In the genomic region with DNA sequence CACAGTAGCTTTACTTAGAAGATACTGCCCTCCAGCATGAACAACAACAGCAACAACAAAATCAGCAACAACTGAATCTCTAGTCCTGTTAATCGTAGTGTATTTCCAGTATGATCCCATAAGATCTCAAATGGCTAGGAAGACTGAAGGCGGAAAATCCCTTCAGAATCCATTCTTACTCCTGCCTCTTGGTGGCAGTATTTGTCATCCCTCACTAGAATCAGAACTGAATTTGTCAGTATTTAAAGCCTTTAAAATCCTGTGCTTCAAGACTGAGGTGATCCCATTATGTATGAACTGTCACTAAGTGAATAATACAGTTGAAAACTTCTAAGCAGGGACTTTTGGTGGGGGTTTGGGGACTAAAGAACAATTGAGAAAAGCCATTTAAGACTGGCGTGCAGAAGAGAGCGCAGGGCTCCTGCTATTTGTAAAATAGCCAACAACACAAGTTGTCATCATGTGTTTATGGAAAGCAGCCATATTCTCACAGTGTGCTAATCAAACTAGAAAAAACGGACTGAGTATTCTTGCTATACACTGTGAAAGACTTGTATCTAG, we compare ENCODE assay signal across 10 mouse cellular contexts.
DNase-seq lines count a peak whose midpoint lies in the region; ATAC-seq and TF ChIP-seq lines count a peak whose summit lies in the region.
"Had no signal": no experiment of that assay in that cellular context is flagged by ENCODE, and none has a peak within 500 bp of the region (broad histone marks: within the 10 kb centered on the region; RNA-seq: fewer than 3 reads in every experiment).

No protein-coding gene starts in this region.

- intact Hi-C loops in heart, adult 2 months (cut with DNase I): loop anchor here (10.0 kb wide), 1 partner anchor 1332 kb away; a partner anchor contains a TSS
- intact Hi-C loops in heart, postnatal 36 days (cut with DNase I): loop anchor here (10.0 kb wide), 1 partner anchor 1332 kb away; a partner anchor contains a TSS

- no peak overlapping the region for H3K27ac ChIP-seq in heart, adult 2 months
- H3K27ac ChIP-seq in liver, postnatal 0 days (ENCODE audit: low read depth): no peak overlapping the region
- H3K27ac ChIP-seq in liver, embryonic 11.5 days (ENCODE audit: low read depth, low read length): no peak overlapping the region
- H3K27ac ChIP-seq: embryonic facial prominence, embryonic 13.5 days had no signal

- no peak for TF ChIP-seq EP300 in heart, adult 2 months (IDR thresholded peaks at IDR 0.05; ENCODE audit: insufficient read depth, low read depth, low read length)
- TF ChIP-seq EP300 in liver, postnatal 0 days (IDR thresholded peaks at IDR 0.05; ENCODE audit: low read depth): no peak

- 42% methylated on average over 5 of the region's 5 CpGs for WGBS in heart, adult 2 months
- 64% methylated on average over 5 of the region's 5 CpGs for WGBS in liver, postnatal 0 days (ENCODE audit: insufficient replicate concordance)
- 65% methylated on average over 5 of the region's 5 CpGs for WGBS in liver, embryonic 11.5 days

- H3K4me1 ChIP-seq in heart, adult 2 months (ENCODE audit: control insufficient read depth, insufficient read depth, low read length): no peaks in the 10 kb centered on the region
- no peaks in the 10 kb centered on the region for H3K4me1 ChIP-seq in liver, postnatal 0 days (ENCODE audit: insufficient read depth)
- H3K4me1 ChIP-seq in liver, embryonic 11.5 days (replicated peaks; ENCODE audit: control insufficient read depth, insufficient read depth, low read length): no peaks in the 10 kb centered on the region
- H3K4me1 ChIP-seq: embryonic facial prominence, embryonic 13.5 days had no signal

- no peak for ATAC-seq in liver, postnatal 0 days
- no peak for ATAC-seq in liver, embryonic 11.5 days (replicated peaks; ENCODE audit: low FRiP score)

- no peaks in the 10 kb centered on the region for H3K9me3 ChIP-seq in liver, postnatal 0 days (ENCODE audit: low read length)
- H3K9me3 ChIP-seq in liver, embryonic 11.5 days (ENCODE audit: control insufficient read depth, low read length): no peaks in the 10 kb centered on the region
- H3K9me3 ChIP-seq: embryonic facial prominence, embryonic 13.5 days had no signal

- no peak overlapping the region for H3K4me3 ChIP-seq in heart, adult 2 months
- H3K4me3 ChIP-seq in liver, postnatal 0 days (ENCODE audit: low read depth, low read length): no peak overlapping the region
- H3K4me3 ChIP-seq in liver, embryonic 11.5 days (ENCODE audit: low read depth, low read length): no peak overlapping the region
- H3K4me3 ChIP-seq: embryonic facial prominence, embryonic 13.5 days; myocyte had no signal

- no peak for DNase-seq in heart, adult 2 months
- no peak for DNase-seq in heart, postnatal 36 days
- DNase-seq in liver, postnatal 0 days: no peak
- no peak for DNase-seq in liver, embryonic 11.5 days (ENCODE audit: low spot score)
- DNase-seq in ZHBTc4 (ENCODE audit: low read depth, low spot score): peak; percentile 17
- peak; percentile 48 for DNase-seq in retina, embryonic 14.5 days (ENCODE audit: low spot score)
- DNase-seq in testis, postnatal 14 days (ENCODE audit: low spot score): no peak
- DNase-seq in thymus, adult 18-20 months: no peak

- H3K79me2 ChIP-seq in heart, adult 2 months (replicated peaks; ENCODE audit: control insufficient read depth, insufficient read depth, low read length): no peaks in the 10 kb centered on the region

- no peak overlapping the region for H3K4me2 ChIP-seq in liver, postnatal 0 days (ENCODE audit: low read depth, low read length)
- H3K4me2 ChIP-seq in liver, embryonic 11.5 days: no peak overlapping the region
- H3K4me2 ChIP-seq: embryonic facial prominence, embryonic 13.5 days had no signal

- TF ChIP-seq CTCF in heart, adult 2 months (IDR thresholded peaks at IDR 0.05): peak; percentile 65
- peak; percentile 54 for TF ChIP-seq CTCF in liver, postnatal 0 days (IDR thresholded peaks at IDR 0.05; ENCODE audit: low read depth)

- no peak for TF ChIP-seq POLR2A in heart, adult 2 months (IDR thresholded peaks at IDR 0.05; ENCODE audit: insufficient read depth, low read depth, low read length)

- H3K36me3 ChIP-seq in heart, adult 2 months (ENCODE audit: control insufficient read depth, insufficient read depth, low read length): no peaks in the 10 kb centered on the region
- no peaks in the 10 kb centered on the region for H3K36me3 ChIP-seq in liver, postnatal 0 days (replicated peaks; ENCODE audit: insufficient read depth, low read length)
- no peaks in the 10 kb centered on the region for H3K36me3 ChIP-seq in liver, embryonic 11.5 days (ENCODE audit: control insufficient read depth, insufficient read depth, low read length)
- H3K36me3 ChIP-seq: embryonic facial prominence, embryonic 13.5 days had no signal

- no peak overlapping the region for H3K9ac ChIP-seq in heart, adult 2 months (ENCODE audit: low read depth, low read length)
- no peak overlapping the region for H3K9ac ChIP-seq in liver, postnatal 0 days (replicated peaks)
- H3K9ac ChIP-seq in liver, embryonic 11.5 days (ENCODE audit: low read depth, low read length): no peak overlapping the region
- H3K9ac ChIP-seq: embryonic facial prominence, embryonic 13.5 days had no signal

- H3K27me3 ChIP-seq in heart, adult 2 months (ENCODE audit: control insufficient read depth, insufficient read depth, low read length): no peaks in the 10 kb centered on the region
- no peaks in the 10 kb centered on the region for H3K27me3 ChIP-seq in liver, postnatal 0 days (ENCODE audit: insufficient read depth, low read length)
- H3K27me3 ChIP-seq in liver, embryonic 11.5 days (replicated peaks; ENCODE audit: control insufficient read depth, insufficient read depth, low read length): no peaks in the 10 kb centered on the region
- H3K27me3 ChIP-seq: embryonic facial prominence, embryonic 13.5 days had no signal

Comparison
In these comparisons a context has a peak if more than half of its experiments do, and no peak if none do; other contexts are left out.
1. DNase-seq: peak in ZHBTc4 (single experiment) and retina, embryonic 14.5 days (single experiment); none in heart, adult 2 months (0 of 2), heart, postnatal 36 days (0 of 2), liver, postnatal 0 days (single experiment), liver, embryonic 11.5 days (single experiment), testis, postnatal 14 days (single experiment) and thymus, adult 18-20 months (0 of 2).